Mouse (Mus musculus): ENCODE results near the gene Prex1.

The Prex1 gene

DNA sequence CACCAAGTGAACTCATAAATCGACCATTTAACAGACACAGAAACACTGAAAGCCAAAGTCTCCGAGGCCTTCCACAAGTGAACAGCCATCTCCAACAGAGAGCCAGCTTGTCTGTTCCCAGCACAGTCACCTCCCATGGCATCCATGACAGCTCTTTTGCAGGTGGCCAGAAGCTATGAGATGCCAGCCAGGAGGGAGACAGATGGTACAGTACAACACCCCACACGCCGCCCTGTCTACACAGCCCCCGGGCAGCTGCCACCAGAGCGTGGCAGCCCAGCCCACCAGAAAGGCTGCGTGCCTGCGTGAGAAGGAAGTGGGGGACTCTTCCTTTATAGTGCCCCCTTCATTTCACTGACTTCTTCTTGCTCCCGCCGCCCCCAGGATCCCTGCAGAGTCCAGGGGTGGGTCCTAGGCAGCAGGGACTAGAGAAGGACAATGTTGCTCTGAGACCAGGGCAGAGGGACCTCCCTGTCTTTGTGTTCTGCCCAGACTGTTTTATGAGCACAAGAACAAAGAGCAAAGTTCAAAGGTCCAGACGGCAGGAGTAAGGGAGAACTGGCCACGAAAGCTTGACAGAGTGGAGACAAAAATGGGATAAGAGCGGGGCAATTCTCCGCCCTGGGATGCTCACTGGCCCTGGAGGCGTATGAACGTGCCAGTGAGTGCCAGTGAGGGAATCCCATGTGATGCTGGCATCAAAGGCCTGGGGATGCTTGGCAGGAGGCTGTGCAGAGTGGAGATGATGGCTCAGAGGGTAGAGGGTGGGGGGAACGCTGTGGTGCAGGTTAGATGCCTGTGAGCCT is 76.6 kb downstream of the Prex1 start:
- 40% methylated on average over 17 of the region's 17 CpGs for WGBS

DNA sequence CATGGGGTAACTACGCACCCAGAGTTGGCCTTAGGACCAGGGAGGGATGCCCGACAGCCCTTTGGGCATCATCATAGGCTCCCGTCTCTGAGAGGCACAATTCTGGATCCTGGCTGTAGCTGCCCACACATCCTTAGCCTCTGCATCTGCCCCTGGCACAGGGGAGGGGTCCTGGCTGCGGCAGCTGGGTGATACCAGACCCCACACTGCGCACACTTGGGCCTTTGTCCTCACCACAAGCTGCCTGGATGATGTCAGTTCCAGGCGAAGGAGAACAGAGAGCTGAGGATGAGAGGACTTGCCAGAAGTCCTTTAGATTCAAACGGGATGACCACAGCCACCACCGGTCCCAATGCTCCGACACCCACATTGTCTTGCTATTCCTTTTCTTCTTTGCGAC is 78.1 kb downstream of the Prex1 start:
- 73% methylated on average over 10 of the region's 10 CpGs for WGBS

DNA sequence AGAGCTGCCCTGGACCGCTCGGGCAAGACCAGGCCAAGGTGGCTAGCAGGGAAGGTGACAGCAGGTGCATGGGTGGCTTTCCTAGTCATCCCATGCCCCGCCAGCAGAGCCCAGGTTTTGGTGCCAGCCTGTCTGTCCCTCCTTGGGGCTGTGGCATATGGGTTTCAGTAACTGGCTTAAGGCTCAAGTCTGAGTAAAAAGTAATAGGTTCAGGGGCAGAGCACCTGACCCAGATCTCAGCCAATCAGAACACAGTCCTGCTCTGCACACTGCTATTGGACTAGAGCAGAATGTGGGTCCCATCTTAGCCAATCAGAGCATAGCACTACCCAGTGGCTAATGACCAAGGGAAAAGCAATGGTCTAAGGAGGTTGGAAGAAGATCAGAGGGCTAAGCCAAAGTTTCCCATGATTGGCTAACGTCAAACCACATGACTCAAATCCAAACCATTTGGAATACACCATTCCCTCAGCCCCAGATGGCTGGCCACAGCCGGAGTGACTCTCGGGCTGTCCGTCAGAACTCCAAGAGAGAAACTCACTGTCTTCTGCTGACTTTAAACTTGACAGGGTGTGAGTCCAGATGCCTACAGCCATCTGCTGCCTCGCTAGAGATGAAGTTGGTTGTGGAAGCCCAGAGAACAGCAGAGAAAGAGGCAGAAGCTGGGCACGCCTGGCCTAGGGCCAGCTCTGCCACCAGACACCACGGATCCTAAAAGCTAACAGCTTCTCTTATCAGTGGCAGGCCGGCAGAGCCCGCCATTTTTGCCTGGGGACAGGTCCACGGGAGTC is 80.9 kb downstream of the Prex1 start:
- WGBS = 55% methylated on average over 13 of the region's 13 CpGs

DNA sequence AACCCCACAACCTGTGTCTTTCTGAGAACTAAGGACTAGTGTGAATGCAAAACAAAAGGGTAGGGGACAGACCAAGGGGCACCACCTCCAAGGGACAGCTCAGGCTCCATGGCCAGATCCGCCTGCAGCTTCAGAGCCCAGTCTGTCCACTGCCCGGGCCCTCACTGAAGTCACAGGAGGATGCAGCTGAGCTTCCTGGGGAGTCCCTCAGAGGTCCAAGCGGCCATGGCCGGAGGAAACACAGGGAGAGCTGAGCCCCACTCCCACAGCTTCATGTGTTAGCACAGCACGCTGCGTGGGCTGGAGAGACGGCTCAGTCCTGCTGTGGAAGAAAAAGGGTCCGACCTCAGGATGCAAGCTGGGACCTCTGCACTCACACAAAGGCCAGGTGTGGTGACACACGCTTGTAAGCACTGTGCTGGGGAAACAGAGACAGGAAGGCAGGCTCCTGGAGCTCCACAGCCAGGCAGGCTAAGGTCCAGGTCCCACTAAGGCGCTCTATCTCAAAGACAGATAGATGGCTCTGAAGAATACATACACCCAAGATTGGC is 81.9 kb downstream of the Prex1 start:
- WGBS = 73% methylated on average over 10 of the region's 10 CpGs

DNA sequence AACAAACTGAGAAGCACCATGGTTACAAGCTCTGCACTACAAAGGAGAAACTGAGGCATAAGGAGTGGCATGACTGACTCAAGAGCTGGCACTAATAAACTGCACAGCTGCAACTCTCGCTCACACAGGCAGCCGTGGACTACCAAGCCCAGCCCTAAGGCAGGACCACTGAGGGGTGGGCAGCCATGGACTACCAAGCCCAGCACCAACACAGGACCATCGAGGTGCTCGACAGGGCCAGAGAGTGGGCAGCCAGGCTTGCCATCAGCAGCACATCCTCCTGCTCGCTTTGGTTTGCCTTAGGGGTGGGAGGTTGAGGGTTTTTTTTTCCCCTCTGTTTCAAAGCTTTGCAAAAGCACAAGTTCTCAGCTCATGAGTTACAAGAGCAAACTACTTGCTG is 82.4 kb downstream of the Prex1 start:
- 74% methylated on average over 5 of the region's 5 CpGs for WGBS

DNA sequence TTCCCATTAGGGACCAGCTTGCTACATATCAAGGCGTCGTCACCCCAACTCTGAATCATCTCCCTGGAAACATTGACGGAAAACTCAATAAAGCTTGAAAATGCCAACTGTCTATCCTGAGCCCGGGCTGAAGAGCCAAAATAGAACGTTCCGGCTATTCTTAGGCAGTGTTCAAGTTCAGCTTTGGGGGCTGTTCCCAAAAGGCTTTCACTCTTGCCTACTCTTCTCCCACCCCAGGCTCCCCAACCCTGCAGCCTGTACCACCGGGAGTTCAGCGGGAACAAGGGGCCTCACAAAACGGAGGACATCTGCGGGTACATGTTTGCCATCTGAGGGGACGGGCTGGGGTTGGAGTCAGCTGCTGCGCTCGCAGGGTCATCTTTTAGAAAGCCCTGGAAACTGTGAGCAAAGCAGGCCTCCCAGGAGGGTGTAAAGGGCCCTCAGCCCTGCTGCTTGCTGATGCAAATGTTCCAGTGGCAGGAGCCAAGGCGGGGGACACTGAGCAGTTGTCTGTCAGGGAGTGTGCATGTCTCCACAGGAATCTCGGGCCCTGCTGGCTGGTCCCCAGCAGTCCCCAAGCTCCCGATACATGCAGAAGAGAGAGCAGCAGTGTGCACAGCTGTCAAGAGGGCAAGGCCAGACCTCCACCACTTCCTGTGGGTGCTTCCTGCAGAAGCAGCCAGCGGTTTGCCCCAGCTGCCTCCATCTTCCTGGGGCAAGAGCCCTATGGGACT is 83.5 kb downstream of the Prex1 start:
- 43% methylated on average over 17 of the region's 17 CpGs for WGBS

DNA sequence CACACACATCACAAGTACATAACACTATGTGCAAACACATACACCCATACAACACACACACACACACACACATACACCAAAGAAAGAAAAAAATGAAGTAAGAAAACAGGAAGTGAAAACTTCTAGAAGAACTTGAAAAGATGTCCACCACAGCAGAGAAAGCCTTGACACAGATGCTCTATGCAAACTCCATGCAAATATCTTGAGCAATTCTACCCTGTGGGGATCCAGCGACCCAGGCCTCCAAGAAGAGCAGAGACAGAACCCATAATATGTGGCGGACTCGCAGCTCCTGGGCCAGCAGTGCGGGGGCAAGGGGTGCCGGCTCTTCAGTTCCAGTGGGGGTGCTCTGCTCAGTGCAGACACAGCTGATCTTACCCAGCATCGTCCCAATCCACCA is 86.1 kb downstream of the Prex1 start:
- WGBS = 92% methylated on average over 6 of the region's 6 CpGs

DNA sequence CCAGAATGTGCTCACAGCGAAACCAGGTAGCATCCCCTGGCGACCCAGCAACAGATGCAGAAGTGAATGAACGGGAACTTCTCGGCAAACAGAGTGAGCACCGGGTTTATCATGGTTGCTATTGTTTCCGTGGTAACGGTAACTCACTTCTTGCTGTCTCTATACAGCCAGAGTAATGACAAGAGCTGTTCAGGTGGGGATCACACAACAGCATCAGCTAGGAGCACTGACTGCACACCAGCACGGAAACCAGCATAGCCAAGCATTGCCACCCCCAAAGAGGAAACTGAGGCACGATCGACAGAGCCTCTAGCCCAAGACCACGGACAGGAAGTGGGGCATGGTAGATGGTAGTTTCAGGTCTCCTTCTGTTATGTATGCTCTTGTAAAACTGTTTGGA is 88.4 kb downstream of the Prex1 start:
- WGBS = 64% methylated on average over 11 of the region's 11 CpGs

DNA sequence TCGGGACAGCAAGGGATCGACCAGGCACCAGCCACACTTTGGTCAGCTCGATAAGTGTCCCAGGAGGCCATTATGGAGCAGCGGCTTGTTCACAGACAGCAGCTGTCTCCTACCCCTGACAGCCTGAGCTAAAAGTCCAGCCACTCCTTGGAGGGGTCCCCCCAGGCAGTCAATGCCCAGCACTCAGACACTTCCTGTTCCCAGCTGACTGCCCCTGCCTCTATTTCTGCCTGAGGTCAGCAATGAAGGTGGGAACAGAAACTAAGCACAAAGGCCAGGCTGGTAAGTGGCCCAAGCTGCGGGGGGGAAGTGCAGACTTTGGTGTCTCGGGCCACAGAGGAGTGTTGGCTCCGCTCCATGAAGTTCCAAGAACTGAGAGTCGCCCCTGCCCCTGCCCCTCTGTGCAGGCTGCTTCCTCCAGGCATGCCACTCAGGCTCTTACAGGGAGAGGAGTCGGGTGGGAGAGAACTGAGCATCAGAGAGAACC is 90.5 kb downstream of the Prex1 start:
- WGBS = 56% methylated on average over 9 of the region's 9 CpGs

DNA sequence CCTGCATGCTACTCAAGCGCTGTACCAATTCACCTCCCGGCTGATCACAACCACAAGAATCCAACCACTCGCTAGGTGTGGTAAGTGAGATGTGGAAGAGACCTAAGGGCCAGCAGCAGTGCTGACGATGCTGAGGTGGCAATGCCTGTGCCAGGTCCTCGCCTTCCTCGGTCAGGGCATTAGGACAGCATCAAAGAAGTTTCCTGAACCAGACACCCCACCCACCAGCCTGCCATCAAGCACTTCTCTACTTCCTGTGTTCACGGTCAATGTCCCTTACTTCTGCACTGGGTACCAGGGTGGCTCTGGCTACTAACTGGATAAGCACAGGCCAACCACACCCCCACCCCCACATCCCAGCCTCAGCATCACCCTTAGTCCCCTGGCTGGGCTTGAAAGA is 91.0 kb downstream of the Prex1 start:
- 86% methylated on average over 7 of the region's 7 CpGs for WGBS

DNA sequence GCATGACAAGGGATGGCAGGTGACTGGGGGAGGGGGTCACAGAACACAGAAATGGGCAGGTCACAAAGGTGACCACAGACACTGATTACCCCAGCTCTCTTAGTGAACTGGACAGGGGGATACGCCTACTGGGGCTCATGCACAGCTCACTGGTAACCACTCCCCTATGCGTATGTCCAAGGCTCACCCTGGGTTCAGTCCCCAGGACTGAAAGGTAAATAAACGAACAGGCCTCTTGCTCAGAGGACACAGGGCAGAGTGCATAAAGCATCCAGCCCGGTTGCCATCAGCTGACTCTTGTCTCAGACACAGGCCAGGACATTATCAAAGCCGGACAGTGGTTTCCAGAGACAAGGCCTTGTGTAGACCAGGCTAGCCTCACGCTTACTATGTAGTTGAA is 91.6 kb downstream of the Prex1 start:
- 90% methylated on average over 6 of the region's 6 CpGs for WGBS

DNA sequence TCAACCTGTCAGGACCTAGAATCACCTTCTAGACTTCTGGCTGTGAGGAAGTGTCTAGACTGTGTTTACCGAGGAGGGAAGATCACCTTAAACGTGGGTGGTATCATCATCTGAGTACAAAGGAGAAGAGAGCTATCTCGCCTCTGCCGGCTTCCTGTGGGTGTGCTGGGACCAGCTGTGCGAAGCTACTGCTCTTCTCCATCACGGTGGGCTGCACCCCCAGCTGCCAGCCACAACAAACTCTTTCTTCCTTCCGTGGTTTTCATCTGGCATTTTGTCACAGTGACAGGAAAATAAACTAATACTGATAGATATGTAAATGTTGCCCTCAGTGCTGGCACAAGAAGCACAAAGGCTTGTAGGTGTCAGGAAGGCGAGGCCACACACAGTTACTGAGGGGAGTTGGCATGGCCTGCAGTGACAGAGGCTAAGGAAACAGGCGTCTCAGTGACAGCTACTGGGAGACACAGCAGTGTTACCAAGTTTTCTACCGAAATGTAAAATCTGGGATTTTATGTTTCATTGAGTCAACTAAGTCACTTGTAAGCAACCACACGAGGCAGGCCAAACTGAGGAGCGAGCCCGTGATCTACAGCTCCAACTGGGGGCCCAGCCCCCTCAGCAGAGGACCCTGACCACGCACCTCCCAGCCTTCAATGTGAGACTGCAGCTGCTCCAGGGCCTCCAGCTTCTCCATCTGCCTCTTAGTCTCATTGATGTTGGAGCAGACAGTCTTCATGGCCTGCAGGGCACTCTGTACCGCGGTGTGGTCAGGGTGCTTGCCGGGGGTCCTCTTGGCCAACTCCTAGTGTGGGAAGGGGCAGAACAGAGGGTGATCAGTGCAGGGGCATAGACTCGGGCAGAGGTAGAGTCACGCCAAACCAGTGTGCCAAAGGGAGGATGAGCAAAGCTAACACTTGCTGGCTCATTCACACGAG is 92.8 kb downstream of the Prex1 start:
- WGBS = 61% methylated on average over 20 of the region's 20 CpGs

DNA sequence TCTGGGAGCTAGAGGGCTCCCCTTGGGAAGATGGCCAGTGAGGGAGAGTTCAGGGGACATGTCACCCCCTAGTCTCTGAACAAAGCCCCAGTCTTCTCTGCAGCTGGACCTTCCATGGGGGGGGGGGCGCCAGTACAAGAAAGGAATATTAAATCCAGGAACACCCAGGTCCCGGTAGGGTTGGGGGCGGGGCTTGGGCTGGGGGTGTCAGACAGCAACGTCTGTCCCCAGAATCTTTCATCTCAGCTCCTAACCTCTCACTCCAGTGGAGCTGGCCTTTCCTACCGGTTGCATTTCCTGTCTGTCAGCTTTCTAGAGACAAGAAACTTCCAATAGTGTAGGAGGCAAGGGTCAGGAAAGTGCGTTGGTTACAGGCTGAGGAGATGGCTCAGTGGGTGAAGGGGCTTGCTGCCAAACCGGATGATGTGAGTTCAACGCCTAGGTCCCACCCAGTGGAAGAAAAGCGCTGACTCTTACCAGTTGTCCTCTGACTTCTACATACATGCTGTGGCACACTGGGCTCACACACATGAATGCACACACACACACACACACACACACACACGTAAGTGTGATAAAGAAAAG is 93.6 kb downstream of the Prex1 start:
- WGBS = 69% methylated on average over 10 of the region's 10 CpGs

DNA sequence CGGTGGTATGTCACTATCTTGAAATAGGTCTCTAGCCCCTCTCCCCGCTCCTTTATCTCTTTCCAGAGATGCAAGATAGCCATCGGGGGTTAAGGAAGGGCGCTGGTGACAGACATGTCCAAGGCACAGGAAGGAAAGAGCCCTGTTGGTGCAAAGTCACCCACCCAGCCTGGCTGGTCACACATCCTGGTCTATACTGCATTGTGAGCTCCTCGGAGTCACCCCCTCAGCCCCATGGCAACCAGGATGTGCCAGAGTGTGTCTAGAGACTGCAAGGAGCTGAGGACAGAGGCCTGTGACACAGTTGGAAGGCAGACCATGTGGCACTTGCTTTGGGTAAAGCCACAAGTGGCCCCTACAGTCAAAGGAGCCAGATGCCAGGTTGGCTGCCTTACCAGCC is 94.4 kb downstream of the Prex1 start:
- WGBS = 84% methylated on average over 5 of the region's 5 CpGs

DNA sequence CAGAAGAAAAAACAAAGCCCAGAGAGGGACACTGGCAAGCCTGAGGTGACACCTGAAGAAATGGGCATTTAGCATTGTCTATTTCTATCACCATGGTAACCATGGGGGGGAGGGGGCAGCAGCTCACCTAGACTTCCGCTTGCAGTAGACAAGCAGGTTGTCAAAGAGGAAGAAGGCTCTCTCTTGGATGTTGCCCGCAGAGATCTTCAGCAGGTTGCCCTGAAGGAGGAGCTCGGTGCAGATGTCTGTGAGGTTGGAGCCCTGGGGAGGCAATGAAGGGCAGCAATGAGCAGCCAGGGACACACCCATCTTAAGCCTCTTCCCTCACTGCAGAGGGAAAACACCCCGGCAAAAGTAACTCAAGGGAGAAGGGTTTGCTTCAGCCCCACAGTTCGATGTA is 95.9 kb downstream of the Prex1 start:
- WGBS = 92% methylated on average over 5 of the region's 5 CpGs

DNA sequence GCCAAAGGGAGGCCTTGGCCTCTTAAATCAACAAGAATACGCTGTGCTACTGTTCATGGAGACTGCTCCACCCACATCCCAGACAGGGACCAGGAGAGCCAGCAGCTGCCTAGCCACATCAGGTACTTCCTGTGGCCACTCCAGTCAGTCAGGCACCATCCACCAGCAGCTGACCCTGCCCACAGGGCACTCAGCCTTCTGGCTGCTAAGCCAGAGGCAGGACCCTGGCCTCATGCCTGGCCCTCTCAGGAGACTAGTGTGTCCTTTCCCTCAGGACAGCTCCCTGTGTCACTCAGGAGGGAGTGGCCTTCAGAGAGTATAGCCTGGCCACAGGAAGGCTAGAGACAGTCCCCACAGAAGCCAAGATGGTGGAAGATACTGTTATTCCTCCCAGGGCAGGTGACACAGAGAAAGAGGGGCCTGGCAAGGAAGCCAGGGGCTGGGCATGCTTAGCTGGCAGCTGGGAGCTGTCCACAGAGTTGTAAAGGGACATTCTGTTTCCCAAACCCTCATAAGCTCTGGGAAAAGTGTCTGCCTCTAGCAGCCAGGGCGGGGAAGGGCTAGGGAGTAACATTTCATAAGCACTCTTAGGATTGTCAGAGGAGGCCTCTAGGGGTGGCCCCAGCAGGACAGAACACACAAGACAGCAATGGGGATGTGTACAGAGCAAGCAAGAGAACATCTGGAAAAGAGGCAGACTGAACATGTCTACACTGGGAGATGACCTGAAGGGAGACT is 98.1 kb downstream of the Prex1 start:
- WGBS = 66% methylated on average over 2 of the region's 2 CpGs

DNA sequence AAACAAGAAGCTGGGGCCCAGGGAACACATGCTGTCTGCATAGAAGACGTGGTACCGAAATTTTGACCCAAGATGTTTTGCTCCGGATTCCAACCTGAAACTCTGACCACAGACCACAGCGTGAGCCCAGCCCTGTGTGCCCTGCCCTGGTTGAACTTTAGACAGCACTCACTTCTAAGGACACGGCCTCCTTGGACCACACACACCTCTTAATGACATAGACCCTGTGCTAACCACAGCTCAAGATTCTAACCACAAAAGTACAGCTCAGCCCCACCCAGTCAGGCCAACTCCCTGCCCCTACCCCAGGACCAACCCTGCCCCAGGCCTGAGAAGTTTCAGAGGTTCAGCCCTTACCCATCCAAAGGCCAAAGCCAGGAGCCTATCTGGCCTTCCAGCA is 103.4 kb downstream of the Prex1 start:
- 96% methylated on average over 5 of the region's 5 CpGs for WGBS

DNA sequence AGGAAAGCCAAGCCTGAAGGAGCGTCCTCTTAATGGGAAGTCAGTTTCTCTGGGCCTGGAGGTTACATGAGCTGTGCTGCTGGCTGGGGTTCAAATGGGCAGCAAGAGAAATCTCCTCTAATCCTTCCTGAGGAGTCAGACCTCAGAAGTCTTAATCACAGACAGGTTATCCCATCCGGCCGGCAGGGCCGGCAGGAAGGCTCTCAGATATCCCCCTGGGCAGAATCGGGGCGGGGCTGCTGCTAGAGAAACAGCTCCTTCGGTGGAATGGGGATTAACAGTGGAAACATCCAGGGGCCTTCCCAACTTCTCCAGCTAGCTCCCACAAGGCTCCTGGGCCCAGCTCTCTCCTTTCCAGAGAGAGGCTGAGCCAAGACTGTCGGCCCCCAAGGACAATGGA is 105.1 kb downstream of the Prex1 start:
- WGBS = 58% methylated on average over 8 of the region's 8 CpGs

DNA sequence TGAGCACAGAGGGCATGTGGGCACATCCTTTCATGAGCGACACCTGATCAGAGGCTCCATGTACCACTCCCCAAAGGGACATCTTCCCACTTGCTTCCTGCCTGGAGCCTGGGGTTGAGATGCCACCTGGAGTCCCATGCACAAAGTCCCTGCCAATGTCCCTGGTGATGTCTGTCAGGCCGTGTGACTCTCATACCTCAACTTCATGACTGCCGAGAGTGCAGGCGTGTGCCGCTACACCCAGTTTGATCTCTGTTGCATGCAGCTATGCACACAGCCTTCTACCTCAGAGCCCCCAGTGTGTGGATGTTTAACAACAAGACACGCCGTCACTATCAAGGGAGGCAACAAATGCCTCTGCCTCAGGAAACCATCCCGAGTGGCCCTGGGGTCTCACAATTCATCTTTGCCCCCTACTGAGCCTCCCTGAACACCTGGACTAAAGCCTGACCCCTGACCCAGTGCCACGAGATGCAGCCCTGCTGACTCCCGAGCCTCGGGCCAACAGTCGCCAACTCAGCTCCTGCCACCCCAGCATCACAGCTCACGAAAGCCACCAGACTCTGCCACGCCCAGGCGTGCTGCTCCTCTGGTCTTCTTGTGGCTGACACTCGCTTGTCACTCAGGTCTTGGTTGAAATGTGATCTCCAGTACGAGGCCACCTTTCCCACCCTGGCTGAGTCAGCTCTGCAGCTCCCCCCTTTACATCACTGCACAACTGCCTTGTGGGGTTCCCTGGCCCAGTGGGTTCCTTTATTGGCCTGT is 107.0 kb downstream of the Prex1 start:
- 82% methylated on average over 17 of the region's 17 CpGs for WGBS
